Mouse (Mus musculus): Measurements from ENCODE around the gene Ltf. TPM values are rescaled to one million over a fixed set of nuclear protein-coding genes. Genes with fewer than 3 reads are reported as not detected.

The Ltf gene
- total RNA-seq, 2 experiments from 2014 or later = 0.75 to 0.84 TPM

GRCm38 (mm10) chr9:111085329-111085728 is 66.3 kb downstream of the Ltf start:
- DNase-seq = no peak
- intact Hi-C loops (cut with DNase I) = no loop called here

- DNase-seq = no peak
- intact Hi-C loops (cut with DNase I) = no loop called here
Measured at GRCm38 (mm10) chr9:111086137-111086536, 67.1 kb downstream of the Ltf start.

- intact Hi-C loops (cut with DNase I) = no loop called here
Measured at GRCm38 (mm10) chr9:111086995-111087606, 68.0 kb downstream of the Ltf start.

GRCm38 (mm10) chr9:111087960-111088359 is 68.9 kb downstream of the Ltf start:
- intact Hi-C loops (cut with DNase I) = no loop called here
- no peak for DNase-seq

More at GRCm38 (mm10) chr9:111086995-111087606, 68.0 kb downstream of the Ltf start:
- no peak for DNase-seq

GRCm38 (mm10) chr9:111088886-111089285 is 69.8 kb downstream of the Ltf start:
- intact Hi-C loops (cut with DNase I) = no loop called here

More at GRCm38 (mm10) chr9:111088886-111089285, 69.8 kb downstream of the Ltf start:
- DNase-seq = no peak

Other genes starting within 250 kb of the Ltf start
- gene Prss42, start 221.1 kb upstream of the Ltf start, total RNA-seq (2021) = not detected
- gene Prss44, start 205.3 kb upstream of the Ltf start, total RNA-seq (2021) = not detected
- gene Prss43, start 192.6 kb upstream of the Ltf start, total RNA-seq (2021) = not detected
- not detected for gene Prss45, start 184.7 kb upstream of the Ltf start, total RNA-seq (2021)
- not detected for gene Prss46, start 174.8 kb upstream of the Ltf start, total RNA-seq (2021)
- not detected for gene Prss50, start 161.3 kb upstream of the Ltf start, total RNA-seq (2021)
- 10 to 100 TPM; 15.3 to 15.5 TPM for gene Als2cl, start 139.4 kb upstream of the Ltf start, total RNA-seq (2021)
- gene Tmie, start 139.2 kb upstream of the Ltf start, total RNA-seq (2021) = 1 to 10 TPM; 1.2 to 1.3 TPM
- gene Fam240a, start 102.4 kb upstream of the Ltf start, total RNA-seq (2021) = not detected
- gene Tdgf1, start 73.1 kb upstream of the Ltf start, total RNA-seq (2021) = not detected
- 100 to 1,000 TPM; 213 to 241 TPM for gene Lrrc2, start 67.7 kb upstream of the Ltf start, total RNA-seq (2021)
- 1 to 10 TPM; 2.3 to 4.3 TPM for gene Rtp3, start 28.7 kb upstream of the Ltf start, total RNA-seq (2021)
- 10 to 100 TPM; 14.3 to 21.1 TPM for gene Ccrl2, start 38.2 kb downstream of the Ltf start, total RNA-seq (2021)
- 10 to 100 TPM; 93.5 to 97.6 TPM for gene Lrrfip2, start 98.3 kb downstream of the Ltf start, total RNA-seq (2021)

Data from heart, postnatal 36 days (tissue).